Mouse (Mus musculus) bone marrow macrophage, adult 2 months (primary cell): ENCODE measurements around the gene Camk2g. TPM values are rescaled to one million over a fixed set of nuclear protein-coding genes. Genes with fewer than 3 reads are reported as not detected.

Source experiments
- H3K27ac ChIP-seq: 2 replicates; pipeline ENCODE4 v1.5.1; 2012; ENCODE audit warnings: low read depth, low read length; ENCODE audit not compliant: insufficient read depth
- H3K4me1 ChIP-seq: 2 replicates; pipeline ENCODE4 v1.6.1; 2012; ENCODE audit warnings: low read length; ENCODE audit not compliant: control insufficient read depth, insufficient read depth
- H3K4me3 ChIP-seq: 2 replicates; pipeline ENCODE4 v1.5.1; 2012; ENCODE audit warnings: mild to moderate bottlenecking, low read length, moderate library complexity; ENCODE audit not compliant: insufficient read depth
- CTCF ChIP-seq: IDR thresholded peaks from 2 replicates; pipeline ENCODE4 v1.5.1; 2012; ENCODE audit warnings: low read depth, mild to moderate bottlenecking, low read length, moderate library complexity
- POLR2A ChIP-seq: IDR thresholded peaks from 2 replicates; pipeline ENCODE4 v1.6.1; 2012; ENCODE audit warnings: mild to moderate bottlenecking, low read depth, low read length, borderline replicate concordance
- polyA plus RNA-seq: library from polyadenylated mRNA; stranded (reverse); fragments of >200 nt; gene quantifications from 2 replicates; pipeline ENCODE4 v1.2.4, GENCODE M21; 2012; ENCODE audit not compliant: missing spikeins, insufficient read depth, insufficient read length

The Camk2g gene
- polyA plus RNA-seq, 1 experiment = 24.6 TPM

GRCm38 (mm10) chr14:20718443-20718842 lies 75.4 kb downstream of the Camk2g start:
- H3K4me3 ChIP-seq = no peak overlapping the region
- no peak for TF ChIP-seq POLR2A
- no peak for TF ChIP-seq CTCF
- H3K4me1 ChIP-seq = no peaks in the 10 kb centered on the region
- H3K27ac ChIP-seq = no peak overlapping the region

DNA sequence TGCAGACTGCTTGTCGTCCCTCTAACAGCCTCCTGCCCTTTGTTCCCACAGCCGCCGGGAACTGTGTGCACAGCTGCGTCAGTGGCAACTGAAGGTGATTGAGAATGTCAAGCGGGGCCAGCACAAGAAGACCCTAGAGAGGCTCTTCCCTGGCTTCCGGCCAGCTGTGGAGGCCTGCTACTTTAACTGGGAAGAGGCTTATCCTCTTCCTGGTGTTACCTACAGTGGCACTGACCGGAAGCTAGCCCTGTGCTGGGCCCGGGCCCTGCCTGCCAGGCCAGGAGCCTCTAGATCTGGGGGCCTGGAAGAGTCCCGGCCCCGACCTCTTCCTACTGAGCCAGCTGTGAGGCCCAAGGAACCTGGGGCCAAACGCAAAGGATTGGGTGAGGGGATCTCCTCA lies 80.1 kb downstream of the Camk2g start:
- TF ChIP-seq CTCF (no peak), POLR2A (no peak)
- H3K27ac ChIP-seq = no peak overlapping the region
- H3K4me3 ChIP-seq = no peak overlapping the region
- H3K4me1 ChIP-seq = peaks cover 5% of the 10 kb centered on the region

DNA sequence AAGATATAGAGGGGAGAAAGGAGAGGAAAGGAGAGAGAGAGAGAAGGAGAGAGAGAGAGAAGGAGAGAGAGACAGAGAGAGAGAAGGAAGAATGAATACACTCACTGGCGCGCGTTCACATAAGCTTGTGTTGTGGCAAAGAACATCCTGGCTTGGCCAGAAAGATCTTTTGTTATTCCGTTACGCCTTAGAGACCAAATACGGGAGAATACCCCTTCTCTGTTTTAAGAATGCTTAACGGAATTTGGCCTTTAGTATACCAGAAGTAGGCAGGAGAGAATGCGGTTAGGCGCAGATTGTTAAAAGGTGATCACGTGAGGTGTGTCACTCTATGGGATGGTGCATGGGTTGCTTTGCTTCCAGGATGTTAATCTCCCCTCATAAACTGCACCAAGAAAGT lies 85.6 kb downstream of the Camk2g start:
- Histone ChIP-seq H3K4me3 (peak overlapping the region; percentile 74), H3K27ac (no peak overlapping the region), H3K4me1 (peaks cover 8% of the 10 kb centered on the region)
- TF ChIP-seq CTCF (no peak), POLR2A (no peak)

DNA sequence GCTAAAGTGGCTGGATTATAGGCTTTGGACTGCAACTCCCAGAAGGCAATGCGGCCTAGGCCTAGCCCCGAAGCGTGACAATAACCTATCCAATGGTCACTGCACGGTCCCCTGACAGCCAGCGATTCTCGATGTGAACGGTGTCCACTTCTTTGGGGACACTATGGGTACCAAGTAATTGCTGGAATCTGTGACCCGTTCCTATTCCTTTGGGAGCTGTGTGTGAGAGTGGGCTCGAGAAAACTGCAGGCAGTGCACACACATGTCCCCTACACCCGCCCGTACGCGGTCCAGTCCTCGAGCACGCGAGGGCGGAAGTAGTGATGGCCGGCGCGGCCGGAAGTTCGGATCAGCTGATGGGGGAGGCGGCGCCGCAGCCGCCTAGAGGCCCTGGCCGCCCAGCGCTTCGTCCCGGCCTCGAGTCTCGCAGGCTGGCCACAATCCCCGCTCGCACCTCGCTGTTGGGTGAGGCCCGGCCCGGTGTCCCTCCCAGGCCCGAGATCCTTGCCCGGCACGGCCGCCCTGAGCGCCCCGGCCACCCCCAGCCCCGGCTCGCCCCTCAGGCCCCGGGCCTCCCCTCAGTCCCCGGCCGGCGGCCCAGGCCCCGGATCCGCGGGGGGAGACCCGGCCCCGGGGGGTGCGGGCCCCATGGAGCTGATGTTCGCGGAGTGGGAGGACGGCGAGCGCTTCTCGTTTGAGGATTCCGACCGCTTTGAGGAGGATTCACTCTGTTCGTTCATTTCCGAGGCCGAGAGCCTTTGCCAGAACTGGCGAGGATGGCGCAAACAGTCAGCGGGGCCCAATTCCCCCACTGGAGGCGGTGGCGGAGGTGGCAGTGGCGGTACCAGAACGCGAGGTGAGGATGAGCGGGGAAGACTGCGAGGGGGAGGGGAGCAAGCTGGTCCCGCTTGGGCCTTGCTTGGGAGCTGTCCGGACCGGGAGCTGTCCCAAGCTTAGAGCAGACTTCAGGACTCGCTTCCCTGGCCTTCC lies 86.4 kb downstream of the Camk2g start, which contains the start of gene Zswim8:
Zswim8 (plus strand) TSS at position 352 of the 990 bp plus-strand sequence.
- Histone ChIP-seq H3K4me1 (peaks cover 8% of the 10 kb centered on the region), H3K27ac (peak within 1 kb of the TSS; percentile 67), H3K4me3 (peak within 1 kb of the TSS; percentile 74)
- TF ChIP-seq POLR2A (no peak), CTCF (no peak)

DNA sequence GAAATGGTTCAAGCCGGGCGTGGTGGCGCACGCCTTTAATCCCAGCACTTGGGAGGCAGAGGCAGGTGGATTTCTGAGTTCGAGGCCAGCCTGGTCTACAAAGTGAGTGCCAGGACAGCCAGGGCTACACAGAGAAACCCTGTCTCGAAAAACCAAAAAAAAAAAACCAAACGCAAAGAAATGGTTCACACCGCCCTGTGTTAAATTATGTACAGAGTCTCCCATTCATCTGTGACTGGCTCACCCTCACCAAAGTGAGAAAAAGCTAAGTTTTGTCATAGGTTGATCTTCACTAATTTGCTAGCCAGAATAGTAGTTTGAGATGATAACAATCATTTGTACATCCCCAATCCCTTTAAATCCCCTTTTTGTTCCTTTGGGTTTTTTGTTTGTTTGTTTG lies 90.4 kb downstream of the Camk2g start:
- peaks cover 15% of the 10 kb centered on the region for H3K4me1 ChIP-seq
- peak overlapping the region; percentile 76 for H3K27ac ChIP-seq

DNA sequence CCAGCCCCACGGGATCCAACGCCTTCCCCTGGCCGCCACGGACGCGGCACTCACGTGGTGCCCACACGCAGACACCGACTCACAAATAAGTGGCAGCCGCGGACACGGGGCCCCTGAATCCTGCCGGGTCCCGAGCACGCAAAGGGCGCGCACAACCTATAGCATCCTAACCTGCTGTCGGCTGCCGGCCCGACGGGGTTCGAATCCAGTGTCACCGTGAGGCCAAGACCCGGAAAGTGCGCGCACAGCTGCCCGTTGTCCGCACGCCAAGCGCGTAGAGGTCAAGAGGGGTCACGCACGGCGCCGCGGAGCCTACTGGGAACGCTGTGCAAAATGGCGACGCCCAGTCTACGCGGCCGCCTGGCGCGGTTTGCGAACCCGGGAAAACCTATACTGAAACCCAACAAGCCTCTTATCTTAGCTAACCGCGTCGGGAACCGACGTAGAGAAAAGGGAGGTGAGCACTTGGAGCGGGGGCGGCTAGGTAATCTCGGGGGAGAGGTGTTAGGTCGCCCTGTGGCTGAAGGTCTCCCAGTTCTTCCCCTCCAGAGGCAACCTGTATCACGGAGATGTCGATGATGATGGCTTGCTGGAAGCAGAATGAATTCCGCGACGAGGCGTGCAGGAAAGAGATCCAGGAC lies 91.0 kb downstream of the Camk2g start, which contains the start of gene Chchd1:
Chchd1 (plus strand) TSS at position 266 of the 641 bp plus-strand sequence.
- peak within 1 kb of the TSS; percentile 76 for H3K27ac ChIP-seq
- TF ChIP-seq CTCF (no peak), POLR2A (no peak)
- peaks cover 20% of the 10 kb centered on the region for H3K4me1 ChIP-seq
- H3K4me3 ChIP-seq = peak within 1 kb of the TSS; percentile 93

More for the DNA sequence above, 90.4 kb downstream of the Camk2g start:
- H3K4me3 ChIP-seq = peak overlapping the region; percentile 93

- Histone ChIP-seq H3K4me3 (peak overlapping the region; percentile 93), H3K4me1 (peaks cover 26% of the 10 kb centered on the region), H3K27ac (peak overlapping the region; percentile 68)
- TF ChIP-seq POLR2A (no peak), CTCF (no peak)
Measured at GRCm38 (mm10) chr14:20702096-20702740, 91.7 kb downstream of the Camk2g start.

DNA sequence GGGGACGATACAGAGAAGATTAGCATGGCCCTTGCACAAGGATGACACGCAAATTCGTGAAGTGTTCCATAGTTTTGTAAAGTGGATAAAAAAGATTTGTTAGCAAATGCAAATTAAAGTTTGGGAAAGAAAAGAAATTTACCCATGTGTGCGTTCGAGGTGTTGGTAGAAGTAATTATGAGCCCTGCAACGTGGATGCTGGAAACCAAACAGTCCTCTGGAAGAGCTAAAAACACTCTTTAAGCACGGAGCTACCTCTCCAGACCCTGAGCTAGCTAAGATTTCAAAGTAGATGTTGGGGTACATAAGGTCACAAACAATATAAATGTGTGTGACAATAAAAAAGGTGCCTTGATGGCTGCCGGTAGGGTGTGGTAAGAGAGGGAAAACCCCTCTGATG lies 92.3 kb downstream of the Camk2g start:
- TF ChIP-seq POLR2A (no peak), CTCF (no peak)
- Histone ChIP-seq H3K4me1 (peaks cover 30% of the 10 kb centered on the region), H3K4me3 (peak overlapping the region; percentile 93), H3K27ac (no peak overlapping the region)

GRCm38 (mm10) chr14:20700362-20700761 lies 93.5 kb downstream of the Camk2g start:
- Histone ChIP-seq H3K4me3 (no peak overlapping the region), H3K4me1 (peaks cover 36% of the 10 kb centered on the region), H3K27ac (no peak overlapping the region)
- TF ChIP-seq CTCF (no peak), POLR2A (no peak)

GRCm38 (mm10) chr14:20698515-20698914 lies 95.4 kb downstream of the Camk2g start:
- TF ChIP-seq CTCF (no peak), POLR2A (no peak)
- no peak overlapping the region for H3K27ac ChIP-seq
- H3K4me1 ChIP-seq = peaks cover 41% of the 10 kb centered on the region
- H3K4me3 ChIP-seq = no peak overlapping the region

GRCm38 (mm10) chr14:20696986-20697385 lies 96.9 kb downstream of the Camk2g start:
- H3K4me3 ChIP-seq = no peak overlapping the region
- H3K4me1 ChIP-seq = peaks cover 41% of the 10 kb centered on the region
- no peak for TF ChIP-seq POLR2A
- TF ChIP-seq CTCF = peak; percentile 33; the same call in 1 of the 2 replicates
- H3K27ac ChIP-seq = no peak overlapping the region
